Mouse (Mus musculus) kidney, adult 2 months (tissue): ENCODE data around the gene Grn.

ENCODE experiments used
- CTCF ChIP-seq: fragments of 200-500 bp; conservative IDR thresholded peaks from 2 replicates; pipeline ENCODE4 v1.5.1; 2011; ENCODE audit warnings: low read depth, mild to moderate bottlenecking, control low read depth, low read length, moderate library complexity, mixed read lengths; ENCODE audit not compliant: insufficient read depth, insufficient read length
- POLR2A ChIP-seq: fragments of 200-500 bp; IDR thresholded peaks from one replicate; pipeline ENCODE4 v1.6.1; 2011; ENCODE audit warnings: low read depth, low read length, control low read depth

- TF ChIP-seq POLR2A (peak; percentile 20), CTCF (no peak)
These were observed 25.7 kb upstream of the Grn start for GRCm38 (mm10) chr11:102404161-102405010.
